Comparison of ENCODE assay signal across 13 mouse cellular contexts in genomic region chr16:16676305-16676704, GRCm38 (mm10). TPM values are rescaled to one million over a fixed set of nuclear protein-coding genes. Genes with fewer than 3 reads are reported as not detected.
"Had no signal": no experiment of that assay in that cellular context is flagged by ENCODE, and none has a peak within 500 bp of the region (broad histone marks: within the 10 kb centered on the region; RNA-seq: fewer than 3 reads in every experiment).

Gene Olfr19, minus strand, starts transcription at chr16:16676405.

- DNase-seq: retina, postnatal 1 day; right cerebral cortex, adult 18-20 months; right cerebral cortex, postnatal 14 days; right cerebral cortex, postnatal 25 days; right cerebral cortex, postnatal 4 days; spleen, adult 18-20 months; thymus, adult 18-20 months; thymus, adult 2 months; thymus, postnatal 14 days; thymus, postnatal 25 days; thymus, postnatal 36 days; thymus, postnatal 4 days had no signal

RNA-seq across cellular contexts. Expression of gene Olfr19, which starts in this region (rescaled TPM):
- total RNA-seq: neutrophil, adult 5-6 weeks had no signal
